Mouse (Mus musculus) bone marrow, adult 2 months (tissue): ENCODE measurements at regions not wholly inside any gene's neighbourhood (a gene's known extent, or its start where the extent isn't known, plus 50 kb on each side); places are given as distances from the start of the nearest gene placed in this dataset.

Experiments used
- CTCF ChIP-seq: fragments of 200-500 bp; IDR thresholded peaks from 2 replicates; pipeline ENCODE4 v1.5.1; 2011; ENCODE audit warnings: low read length, control low read depth; ENCODE audit not compliant: control insufficient read depth, insufficient read depth
- POLR2A ChIP-seq: fragments of 200-500 bp; IDR thresholded peaks from 2 replicates; pipeline ENCODE4 v1.6.1; 2011; ENCODE audit warnings: low read depth, mild to moderate bottlenecking, control low read depth, low read length, borderline replicate concordance; ENCODE audit not compliant: control insufficient read depth

GRCm38 (mm10) chr15:62068422-62069160, 1145.8 kb upstream of the A1bg start:
- TF ChIP-seq CTCF (no peak), POLR2A (no peak)
